Mouse (Mus musculus) hindbrain, embryonic 10.5 days (tissue): ENCODE data around the gene Afdn. TPM values are rescaled to one million over a fixed set of nuclear protein-coding genes. Genes with fewer than 3 reads are reported as not detected.
"Not testable (repeated sequence)": the region's sequence is repeated elsewhere in the genome, so short reads cannot be mapped to it uniquely, and the experiment has no call there.

ENCODE experiments used
- DNase-seq: peaks from one replicate; pipeline ENCODE4 v3.0.0-alpha.2; 2017; ENCODE audit warnings: low spot score
- H3K27ac ChIP-seq: fragments of 300-500 bp; sonication (generic); 2 replicates; pipeline ENCODE4 v1.5.1; 2016; ENCODE audit warnings: mild to moderate bottlenecking, moderate library complexity
- H3K27me3 ChIP-seq: fragments of 300-500 bp; sonication (generic); 2 replicates; pipeline ENCODE4 v1.6.1; 2016; ENCODE audit warnings: mild to moderate bottlenecking; ENCODE audit not compliant: poor library complexity, insufficient read depth, severe bottlenecking
- H3K36me3 ChIP-seq: fragments of 300-500 bp; sonication (generic); 2 replicates; pipeline ENCODE4 v1.6.1; 2016; ENCODE audit warnings: mild to moderate bottlenecking, moderate library complexity
- H3K4me1 ChIP-seq: fragments of 300-500 bp; sonication (generic); replicated peaks from 2 replicates; pipeline ENCODE4 v1.6.1; 2016; ENCODE audit warnings: mild to moderate bottlenecking
- H3K4me3 ChIP-seq: fragments of 300-500 bp; sonication (generic); 2 replicates; pipeline ENCODE4 v1.5.1; 2016; ENCODE audit warnings: mild to moderate bottlenecking, moderate library complexity
- H3K9me3 ChIP-seq: fragments of 300-500 bp; sonication (generic); 2 replicates; pipeline ENCODE4 v1.6.1; 2016; ENCODE audit warnings: mild to moderate bottlenecking, moderate library complexity
- WGBS: fragments of 180-500 bp; shearing (Covaris S2); methylation state at CpG from one replicate; pipeline ENCODE4 v1.1.7; 2016; 5-methylcytosine and 5-hydroxymethylcytosine counted together
- polyA plus RNA-seq: library from polyadenylated mRNA; unstranded; fragments of >200 nt; fragmentation: Nextera tagmentation; extraction: Ambion mirVana; gene quantifications from 2 replicates; pipeline ENCODE4 v1.2.1, GENCODE M21; 2016

The Afdn gene
- polyA plus RNA-seq, 1 experiment from 2014 or later = 71.0 TPM

- Histone ChIP-seq H3K4me1 (peaks cover 35% of the 10 kb centered on the region), H3K4me3 (peak overlapping the region; percentile 96), H3K27ac (peak overlapping the region; percentile 95), H3K36me3 (no peaks in the 10 kb centered on the region), H3K9me3 (no peaks in the 10 kb centered on the region), H3K27me3 (no peaks in the 10 kb centered on the region)
- WGBS = 0% methylated on average over 42 of the region's 72 CpGs
- DNase-seq = peak; percentile 46
Observed at GRCm38 (mm10) chr17:13760675-13761178, 388 bp downstream of the Afdn start.

GRCm38 (mm10) chr17:13761179-13761913, 1.0 kb downstream of the Afdn start, which contains the start of gene Tcte2:
Tcte2 (minus strand) TSS chr17:13761825.
- under 1% methylated on average over 74 of the region's 74 CpGs for WGBS
- H3K9me3 ChIP-seq = no peaks in the 10 kb centered on the region
- H3K27me3 ChIP-seq = no peaks in the 10 kb centered on the region
- DNase-seq = peak; percentile 65
- H3K36me3 ChIP-seq = no peaks in the 10 kb centered on the region
- H3K4me1 ChIP-seq = peaks cover 35% of the 10 kb centered on the region
- peak within 1 kb of the TSS; percentile 96 for H3K4me3 ChIP-seq
- peak within 1 kb of the TSS; percentile 95 for H3K27ac ChIP-seq

- Histone ChIP-seq H3K4me3 (no peak overlapping the region), H3K4me1 (peaks cover 28% of the 10 kb centered on the region), H3K27me3 (no peaks in the 10 kb centered on the region), H3K36me3 (peaks cover 4% of the 10 kb centered on the region; the same call in 1 of the 2 replicates), H3K9me3 (no peaks in the 10 kb centered on the region; the same call in 1 of the 2 replicates), H3K27ac (no peak overlapping the region)
- WGBS = 97% methylated on average over 1 of the region's 1 CpGs
- no peak for DNase-seq
Observed at GRCm38 (mm10) chr17:13763819-13764218, 3.5 kb downstream of the Afdn start.

GRCm38 (mm10) chr17:13764911-13765310, 4.6 kb downstream of the Afdn start:
- not testable (repeated sequence) for H3K4me3 ChIP-seq, H3K27me3 ChIP-seq, H3K27ac ChIP-seq, DNase-seq, H3K9me3 ChIP-seq, H3K36me3 ChIP-seq
- 94% methylated on average over 2 of the region's 2 CpGs for WGBS
- H3K4me1 ChIP-seq = peaks cover 20% of the 10 kb centered on the region

GRCm38 (mm10) chr17:13768531-13768930, 8.2 kb downstream of the Afdn start:
- peaks cover 3% of the 10 kb centered on the region; the same call in 1 of the 2 replicates for H3K9me3 ChIP-seq
- WGBS = 95% methylated on average over 1 of the region's 1 CpGs
- no peaks in the 10 kb centered on the region for H3K27me3 ChIP-seq
- peaks cover 13% of the 10 kb centered on the region; the same call in 1 of the 2 replicates for H3K36me3 ChIP-seq
- no peaks in the 10 kb centered on the region for H3K4me1 ChIP-seq
- DNase-seq = no peak
- H3K4me3 ChIP-seq = no peak overlapping the region
- no peak overlapping the region for H3K27ac ChIP-seq

- Histone ChIP-seq H3K4me3 (no peak overlapping the region), H3K27ac (no peak overlapping the region), H3K4me1 (no peaks in the 10 kb centered on the region), H3K36me3 (peaks cover 13% of the 10 kb centered on the region; the same call in 1 of the 2 replicates), H3K27me3 (no peaks in the 10 kb centered on the region), H3K9me3 (peaks cover 3% of the 10 kb centered on the region; the same call in 1 of the 2 replicates)
- no peak for DNase-seq
- 93% methylated on average over 3 of the region's 3 CpGs for WGBS
Observed at GRCm38 (mm10) chr17:13769256-13769655, 8.9 kb downstream of the Afdn start.

- H3K36me3 ChIP-seq = no peaks in the 10 kb centered on the region; the same call in 1 of the 2 replicates
- H3K9me3 ChIP-seq = peaks cover 3% of the 10 kb centered on the region; the same call in 1 of the 2 replicates
- no peaks in the 10 kb centered on the region for H3K4me1 ChIP-seq
- no peak for DNase-seq
- no peaks in the 10 kb centered on the region for H3K27me3 ChIP-seq
- H3K27ac ChIP-seq = no peak overlapping the region
- WGBS = 89% methylated on average over 2 of the region's 2 CpGs
- H3K4me3 ChIP-seq = no peak overlapping the region
Observed at GRCm38 (mm10) chr17:13777676-13778075, 17.3 kb downstream of the Afdn start.

GRCm38 (mm10) chr17:13778865-13779264, 18.5 kb downstream of the Afdn start:
- Histone ChIP-seq H3K9me3 (peaks cover 3% of the 10 kb centered on the region; the same call in 1 of the 2 replicates), H3K36me3 (no peaks in the 10 kb centered on the region; the same call in 1 of the 2 replicates), H3K4me1 (no peaks in the 10 kb centered on the region), H3K27ac (no peak overlapping the region), H3K4me3 (no peak overlapping the region), H3K27me3 (no peaks in the 10 kb centered on the region)
- 94% methylated on average over 1 of the region's 1 CpGs for WGBS
- DNase-seq = no peak

GRCm38 (mm10) chr17:13781948-13782347, 21.6 kb downstream of the Afdn start:
- peaks cover 3% of the 10 kb centered on the region; the same call in 1 of the 2 replicates for H3K9me3 ChIP-seq
- no peaks in the 10 kb centered on the region; the same call in 1 of the 2 replicates for H3K36me3 ChIP-seq
- peaks cover 2% of the 10 kb centered on the region; the same call in 1 of the 2 replicates for H3K4me1 ChIP-seq
- 92% methylated on average over 5 of the region's 5 CpGs for WGBS
- H3K27ac ChIP-seq = no peak overlapping the region
- H3K27me3 ChIP-seq = no peaks in the 10 kb centered on the region
- H3K4me3 ChIP-seq = no peak overlapping the region
- DNase-seq = no peak

GRCm38 (mm10) chr17:13783469-13783868, 23.1 kb downstream of the Afdn start:
- H3K27ac ChIP-seq = no peak overlapping the region
- 88% methylated on average over 1 of the region's 1 CpGs for WGBS

GRCm38 (mm10) chr17:13790033-13790432, 29.7 kb downstream of the Afdn start:
- H3K9me3 ChIP-seq, H3K27ac ChIP-seq, H3K4me3 ChIP-seq, H3K4me1 ChIP-seq, H3K27me3 ChIP-seq, DNase-seq, H3K36me3 ChIP-seq: not testable (repeated sequence)
- 93% methylated on average over 2 of the region's 2 CpGs for WGBS

More at GRCm38 (mm10) chr17:13783469-13783868, 23.1 kb downstream of the Afdn start:
- no peaks in the 10 kb centered on the region for H3K27me3 ChIP-seq
- H3K9me3 ChIP-seq = peaks cover 1% of the 10 kb centered on the region; the same call in 1 of the 2 replicates
- peaks cover 2% of the 10 kb centered on the region; the same call in 1 of the 2 replicates for H3K4me1 ChIP-seq
- H3K36me3 ChIP-seq = no peaks in the 10 kb centered on the region; the same call in 1 of the 2 replicates
- DNase-seq = no peak
- H3K4me3 ChIP-seq = no peak overlapping the region

GRCm38 (mm10) chr17:13797691-13798090, 37.4 kb downstream of the Afdn start:
- H3K4me1 ChIP-seq = no peaks in the 10 kb centered on the region
- WGBS = 78% methylated on average over 1 of the region's 1 CpGs
- no peak for DNase-seq
- no peaks in the 10 kb centered on the region for H3K36me3 ChIP-seq
- no peak overlapping the region for H3K27ac ChIP-seq
- no peaks in the 10 kb centered on the region for H3K27me3 ChIP-seq
- H3K4me3 ChIP-seq = no peak overlapping the region
- H3K9me3 ChIP-seq = no peaks in the 10 kb centered on the region

- 85% methylated on average over 2 of the region's 2 CpGs for WGBS
- no peak overlapping the region for H3K27ac ChIP-seq
- H3K4me3 ChIP-seq = no peak overlapping the region
- H3K36me3 ChIP-seq = peaks cover 38% of the 10 kb centered on the region
- H3K27me3 ChIP-seq = no peaks in the 10 kb centered on the region
- H3K9me3 ChIP-seq = no peaks in the 10 kb centered on the region
- no peaks in the 10 kb centered on the region for H3K4me1 ChIP-seq
- no peak for DNase-seq
Observed at GRCm38 (mm10) chr17:13802836-13803408, 42.6 kb downstream of the Afdn start.
